Mouse (Mus musculus) adrenal gland, postnatal 4 days (tissue): ENCODE measurements at regions not wholly inside any gene's neighbourhood (a gene's known extent, or its start where the extent isn't known, plus 50 kb on each side); places are given as distances from the start of the nearest gene placed in this dataset.

ENCODE experiments used
- DNase-seq, 2 experiments: peaks; one replicate each; pipeline ENCODE4 v3.0.0; 2021 to 2022; ENCODE audit warnings: low spot score in 2 of 2, mixed read lengths in 2 of 2

DNA sequence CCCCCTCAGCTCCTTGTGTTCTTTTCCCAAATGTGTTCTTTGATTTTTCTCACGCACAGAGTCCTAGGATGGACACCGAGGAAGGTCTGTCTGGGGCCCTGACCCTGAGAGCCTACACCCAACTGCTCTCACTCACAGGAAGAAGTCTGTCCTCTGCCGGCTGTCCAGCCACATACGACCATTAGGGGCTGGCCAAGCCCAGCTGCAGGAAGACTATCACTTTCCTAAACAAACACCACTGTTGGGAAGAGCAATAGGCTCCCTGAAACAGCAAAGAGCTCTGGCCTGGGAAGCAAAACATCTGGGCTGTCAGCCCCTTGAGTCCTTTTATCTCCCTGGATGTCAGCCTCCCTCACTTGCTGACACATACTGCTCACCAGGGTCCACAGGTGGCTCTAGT is 224.8 kb upstream of the Far2 start:
- DNase-seq, result no peak

- DNase-seq, result no peak
Measured at GRCm38 (mm10) chr6:147832521-147832920, 214.5 kb upstream of the Far2 start.

- no peak for DNase-seq
Measured at GRCm38 (mm10) chr6:147833501-147833900, 213.6 kb upstream of the Far2 start.

GRCm38 (mm10) chr6:147838846-147839245 is 208.2 kb upstream of the Far2 start:
- no peak for DNase-seq

DNA sequence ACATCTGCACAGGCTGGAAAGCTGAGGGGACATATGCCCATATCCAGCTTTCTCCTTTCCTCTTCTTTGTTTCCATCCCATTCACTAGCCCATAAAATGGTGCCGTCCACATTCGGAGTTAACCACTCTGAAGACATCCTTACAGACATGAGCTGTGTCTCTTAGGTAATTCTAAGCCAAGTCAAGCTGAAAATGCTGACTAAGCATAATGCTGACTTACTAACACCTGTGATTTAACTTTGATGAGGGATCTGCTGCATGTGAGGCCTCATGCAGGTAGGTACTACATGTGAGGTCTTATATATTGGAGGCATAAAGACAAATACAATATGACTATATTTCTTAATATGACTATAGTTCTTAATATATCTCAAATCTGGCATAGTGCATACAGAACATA is 197.1 kb upstream of the Far2 start:
- no peak for DNase-seq

DNA sequence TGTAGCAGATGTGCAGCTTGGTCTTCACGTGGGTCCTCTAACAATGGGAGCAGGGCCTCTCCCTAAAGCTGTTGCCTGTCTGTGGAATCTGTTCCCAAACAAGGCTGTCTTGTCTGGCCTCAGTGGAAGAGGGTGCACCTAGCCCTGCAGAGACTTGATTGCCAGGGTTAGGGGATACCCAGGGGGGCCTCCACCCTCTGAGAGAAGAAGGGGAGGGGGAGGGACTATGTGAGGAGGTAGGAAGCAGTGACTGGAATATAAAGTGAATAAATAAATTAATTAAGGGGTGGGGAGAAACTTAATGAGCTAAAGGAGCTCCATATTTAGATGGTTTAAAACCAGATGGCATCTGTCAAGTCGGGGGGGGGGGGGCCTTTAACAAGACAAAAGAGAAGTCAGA is 185.9 kb upstream of the Far2 start:
- DNase-seq, result no peak

DNA sequence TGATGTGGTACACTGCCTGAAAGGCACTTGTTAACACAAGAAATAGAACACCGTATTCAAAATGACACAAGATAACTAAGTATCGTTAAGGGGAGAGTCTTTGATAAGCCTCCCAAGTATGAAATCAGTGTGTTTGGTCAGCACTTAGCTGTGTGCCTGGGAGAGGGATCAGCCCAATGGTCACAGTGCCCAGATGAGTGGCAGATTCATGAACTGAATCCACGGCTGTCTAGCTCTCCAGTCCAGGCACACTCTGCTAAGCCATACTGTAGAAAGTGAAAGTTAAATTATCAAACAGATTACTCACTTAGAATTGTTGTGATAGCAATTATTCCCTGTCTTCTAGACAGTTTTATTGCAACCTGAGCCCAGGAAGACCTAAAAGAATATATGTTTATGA is 176.0 kb upstream of the Far2 start:
- no peak for DNase-seq

DNA sequence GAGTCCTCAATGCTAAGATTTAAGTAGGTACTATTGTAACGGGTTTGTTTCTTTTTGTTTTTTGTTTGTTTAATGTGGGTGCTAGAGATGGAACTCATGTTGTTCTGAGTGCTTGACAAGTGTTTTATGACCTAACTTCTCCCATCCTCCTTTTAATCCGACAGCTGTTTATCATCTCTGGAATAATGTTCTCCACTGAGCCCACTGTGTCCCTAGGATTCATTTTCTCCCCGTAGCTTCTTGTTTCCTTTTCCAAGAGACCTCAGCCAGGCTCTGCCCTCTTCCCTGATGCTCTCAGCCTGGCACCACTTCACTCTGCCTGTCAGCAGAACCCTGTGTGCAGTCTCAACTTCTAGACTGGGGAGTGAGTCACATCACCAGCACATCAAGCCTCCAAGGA is 173.9 kb upstream of the Far2 start:
- no peak for DNase-seq

DNA sequence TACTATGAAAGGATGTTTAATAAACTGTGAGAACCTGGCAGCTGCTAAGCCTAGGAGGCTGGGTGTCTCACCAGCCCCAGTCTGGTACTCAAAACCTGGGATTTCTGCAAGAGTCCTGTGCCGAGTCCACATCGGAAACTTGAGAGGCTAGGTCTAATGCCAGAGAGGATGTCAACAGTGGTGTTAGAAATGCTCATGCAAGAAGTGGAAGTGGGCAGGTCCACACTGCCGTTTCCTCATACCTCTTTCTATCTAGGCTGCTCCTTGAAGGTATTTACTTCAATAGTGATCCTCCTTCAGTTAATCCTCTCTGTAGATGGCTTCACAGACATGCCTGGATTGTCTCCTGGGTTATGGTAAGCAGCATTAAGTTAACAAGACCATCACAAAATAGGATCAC is 168.6 kb upstream of the Far2 start:
- no peak for DNase-seq

DNA sequence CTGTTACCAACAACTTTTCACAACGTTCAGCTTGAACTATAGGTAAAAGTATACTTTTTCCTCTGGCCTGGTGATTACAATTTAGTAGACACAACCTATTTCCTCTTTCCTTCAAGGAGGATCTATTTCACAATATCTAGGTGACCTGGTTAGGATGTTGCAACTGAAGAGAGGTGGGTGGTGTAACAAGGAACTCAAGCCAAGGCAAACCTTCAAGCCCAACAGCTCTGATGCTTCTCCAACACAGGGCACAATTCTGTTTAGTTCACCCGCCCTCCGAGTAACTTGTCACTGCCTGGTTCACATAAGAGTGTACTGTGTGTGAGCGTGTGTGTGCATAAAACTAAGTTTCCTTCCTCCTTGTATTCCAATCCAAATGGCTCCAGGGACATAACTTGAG is 161.2 kb upstream of the Far2 start:
- DNase-seq, result no peak

- DNase-seq, result no peak
Measured at GRCm38 (mm10) chr6:147919697-147920096, 127.4 kb upstream of the Far2 start.

GRCm38 (mm10) chr6:147921091-147921490 is 126.0 kb upstream of the Far2 start:
- DNase-seq, result no peak

DNA sequence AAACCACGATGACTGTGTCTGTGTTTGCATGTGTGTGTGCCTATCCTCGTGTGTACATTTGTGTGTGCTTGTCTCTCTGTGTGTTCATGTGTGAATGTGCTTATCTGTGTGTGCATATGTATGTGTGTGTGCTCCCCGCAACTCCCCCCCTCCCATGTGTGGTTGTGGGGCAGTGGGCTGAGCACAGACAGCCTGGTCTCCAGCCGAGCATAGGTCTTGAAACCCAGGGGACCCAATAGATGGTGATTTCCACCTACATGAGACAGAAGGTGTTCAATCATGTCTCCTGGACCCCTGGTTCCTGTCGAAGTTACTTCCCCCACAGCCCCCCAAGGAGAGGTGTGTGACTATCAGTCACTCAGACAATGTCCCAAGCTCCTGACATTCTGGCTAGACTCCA is 124.6 kb upstream of the Far2 start:
- DNase-seq, result no peak

- DNase-seq, result no peak
Measured at GRCm38 (mm10) chr6:147923246-147923645, 123.8 kb upstream of the Far2 start.

DNA sequence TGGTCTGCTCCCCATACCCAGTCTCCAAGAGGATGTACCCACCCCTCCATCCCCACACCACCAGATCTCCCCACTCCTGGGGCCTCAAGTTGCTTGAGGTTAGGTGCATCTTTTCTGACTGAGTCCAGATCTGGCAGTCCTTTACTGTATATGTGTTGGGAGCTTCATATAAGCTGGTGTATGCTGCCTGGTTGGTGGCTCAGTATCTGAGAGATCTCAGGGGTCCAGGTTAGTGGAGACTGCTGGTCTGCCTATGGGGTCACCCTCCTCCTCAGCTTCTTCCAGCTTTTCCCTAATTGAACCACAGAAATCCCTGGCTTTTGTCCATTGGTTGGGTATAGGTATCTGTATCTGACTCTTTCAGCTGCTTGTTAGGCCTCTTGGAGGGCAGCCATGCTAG is 118.1 kb upstream of the Far2 start:
- DNase-seq, result no peak

GRCm38 (mm10) chr6:147944020-147944419 is 103.0 kb upstream of the Far2 start:
- DNase-seq, result no peak

GRCm38 (mm10) chr6:147944940-147945676 is 102.0 kb upstream of the Far2 start:
- DNase-seq, result no peak

- DNase-seq, result no peak
Measured at GRCm38 (mm10) chr6:147947997-147948396, 99.1 kb upstream of the Far2 start.

DNA sequence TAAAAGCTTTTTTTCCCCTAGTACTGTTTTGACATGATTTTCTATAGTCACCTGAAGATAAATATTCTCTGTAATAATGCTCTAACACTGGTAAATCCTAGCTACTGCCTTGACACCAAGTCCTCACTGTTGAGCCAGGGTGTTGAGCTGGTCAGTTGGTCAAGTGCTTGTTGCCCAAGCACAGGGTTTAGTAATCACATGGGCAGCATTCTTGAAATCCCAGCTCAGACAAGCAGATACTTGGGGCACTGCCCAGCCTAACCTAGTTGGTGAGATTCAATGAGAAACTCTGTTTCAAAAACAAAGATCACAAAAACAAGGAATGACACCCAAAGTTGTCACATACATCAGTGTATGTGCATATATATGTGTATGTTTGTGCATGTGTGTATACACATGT is 95.4 kb upstream of the Far2 start:
- DNase-seq, result no peak

GRCm38 (mm10) chr6:147953058-147953679 is 93.9 kb upstream of the Far2 start:
- no peak for DNase-seq

- no peak for DNase-seq
Measured at GRCm38 (mm10) chr6:147953753-147954152, 93.3 kb upstream of the Far2 start.

DNA sequence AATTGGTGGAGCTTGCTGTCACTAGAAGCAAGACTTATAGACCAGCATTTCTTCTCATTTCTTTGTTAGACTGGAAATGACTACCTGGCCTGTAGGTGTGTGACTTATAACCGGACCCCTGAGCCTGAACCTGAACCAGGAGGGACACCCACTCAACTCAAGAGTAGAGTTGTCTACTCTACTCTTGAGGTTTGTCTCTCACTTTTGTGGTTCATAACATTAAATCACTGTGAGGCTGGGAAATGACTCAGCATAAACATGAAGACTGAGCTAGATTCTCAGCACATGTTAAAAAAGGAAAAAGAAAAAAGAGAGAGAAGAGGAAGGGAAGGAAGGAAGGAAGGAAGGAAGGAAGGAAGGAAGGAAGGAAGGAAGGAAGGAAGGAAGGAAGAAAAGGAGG is 92.8 kb upstream of the Far2 start:
- no peak for DNase-seq
